Mouse (Mus musculus) urinary bladder, adult 18-20 months (tissue): ENCODE results near the gene Rad51b.
A peak's percentile ranks its signal among the peaks of the same experiment; 100 is the strongest.

ENCODE experiments used
- DNase-seq, 2 experiments: peaks; one replicate each; pipeline ENCODE4 v3.0.0; 2022; ENCODE audit warnings: low spot score in 2 of 2, mixed read lengths in 2 of 2

Rad51b gene

GRCm38 (mm10) chr12:79762570-79763275, 465.6 kb downstream of the Rad51b start:
- peak in 1 of 2 experiments; percentile 67 for DNase-seq

GRCm38 (mm10) chr12:79766116-79766515, 469.0 kb downstream of the Rad51b start:
- no peak for DNase-seq

GRCm38 (mm10) chr12:79768741-79769322, 471.8 kb downstream of the Rad51b start:
- DNase-seq, result no peak

GRCm38 (mm10) chr12:79769763-79770162, 472.7 kb downstream of the Rad51b start:
- no peak for DNase-seq

GRCm38 (mm10) chr12:79771194-79771593, 474.1 kb downstream of the Rad51b start:
- no peak for DNase-seq

- DNase-seq, result no peak
Observed at GRCm38 (mm10) chr12:79771741-79772140, 474.7 kb downstream of the Rad51b start.

- no peak for DNase-seq
Observed at GRCm38 (mm10) chr12:79773246-79773645, 476.2 kb downstream of the Rad51b start.

- no peak for DNase-seq
Observed at GRCm38 (mm10) chr12:79774571-79774970, 477.5 kb downstream of the Rad51b start.

- DNase-seq, result no peak
Observed at GRCm38 (mm10) chr12:79776828-79777227, 479.7 kb downstream of the Rad51b start.

GRCm38 (mm10) chr12:79780745-79781144, 483.7 kb downstream of the Rad51b start:
- no peak for DNase-seq

- DNase-seq, result no peak
Observed at GRCm38 (mm10) chr12:79781788-79782187, 484.7 kb downstream of the Rad51b start.

GRCm38 (mm10) chr12:79782444-79783117, 485.5 kb downstream of the Rad51b start:
- DNase-seq, result no peak

GRCm38 (mm10) chr12:79784159-79784558, 487.1 kb downstream of the Rad51b start:
- no peak for DNase-seq

GRCm38 (mm10) chr12:79785691-79786090, 488.6 kb downstream of the Rad51b start:
- DNase-seq, result no peak

GRCm38 (mm10) chr12:79787538-79787937, 490.5 kb downstream of the Rad51b start:
- no peak for DNase-seq

- DNase-seq, result no peak
Observed at GRCm38 (mm10) chr12:79788340-79788739, 491.3 kb downstream of the Rad51b start.

GRCm38 (mm10) chr12:79789481-79789880, 492.4 kb downstream of the Rad51b start:
- no peak for DNase-seq

GRCm38 (mm10) chr12:79793382-79793781, 496.3 kb downstream of the Rad51b start:
- peak in 1 of 2 experiments; percentile 52 for DNase-seq

GRCm38 (mm10) chr12:79794802-79795201, 497.7 kb downstream of the Rad51b start:
- no peak for DNase-seq

- no peak for DNase-seq
Observed at GRCm38 (mm10) chr12:79796260-79796659, 499.2 kb downstream of the Rad51b start.

- no peak for DNase-seq
Observed at GRCm38 (mm10) chr12:79796823-79797821, 500.0 kb downstream of the Rad51b start.

- no peak for DNase-seq
Observed at GRCm38 (mm10) chr12:79798488-79798887, 501.4 kb downstream of the Rad51b start.
